Mouse (Mus musculus): Measurements from ENCODE around the gene Gca.
A peak's percentile ranks its signal among the peaks of the same experiment; 100 is the strongest.
"Not testable (repeated sequence)": the region's sequence is repeated elsewhere in the genome, so short reads cannot be mapped to it uniquely, and the experiment has no call there.

The Gca gene

GRCm38 (mm10) chr2:62670301-62670700, 6.2 kb downstream of the Gca start:
- DNase-seq, result no peak

DNA sequence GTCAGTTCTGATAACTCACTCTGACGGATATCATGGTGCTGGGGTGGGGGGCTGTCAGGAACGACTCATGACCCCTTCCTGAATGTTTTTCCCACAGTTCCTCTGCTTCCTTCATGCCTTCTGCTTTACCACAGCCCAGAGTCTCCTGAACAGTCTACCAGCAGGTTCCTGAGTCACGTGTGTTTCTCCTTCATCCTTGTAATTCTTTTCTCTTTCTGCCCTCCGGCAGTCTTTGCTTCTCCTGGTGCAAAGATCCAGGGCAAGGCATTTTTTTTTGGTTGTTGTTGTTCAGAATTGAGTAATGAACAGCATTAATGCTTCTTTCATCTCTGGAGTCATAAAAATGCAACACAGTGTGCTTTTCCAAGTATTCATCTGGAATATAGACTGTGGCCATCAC, 6.7 kb downstream of the Gca start:
- no peak for DNase-seq

DNA sequence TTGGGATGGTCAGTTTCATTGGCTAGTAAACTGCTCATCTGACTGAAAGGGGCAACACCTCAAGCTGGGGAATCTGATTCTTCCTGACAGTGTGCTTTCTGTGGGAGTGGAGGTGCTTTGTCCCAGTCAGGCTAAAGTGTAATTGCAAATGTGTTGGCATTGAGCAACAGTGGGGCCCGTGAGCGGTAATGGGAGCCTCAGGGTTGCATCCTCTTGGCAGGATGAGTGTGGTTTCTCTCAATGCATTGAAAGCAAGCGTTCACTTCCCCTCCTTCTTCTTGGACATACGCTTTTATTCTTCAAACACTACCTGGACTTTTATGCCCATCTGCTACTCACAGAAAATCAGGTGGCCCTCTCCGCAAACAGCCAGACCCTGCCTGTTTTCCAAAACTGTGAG, 8.7 kb downstream of the Gca start:
- no peak for DNase-seq

DNA sequence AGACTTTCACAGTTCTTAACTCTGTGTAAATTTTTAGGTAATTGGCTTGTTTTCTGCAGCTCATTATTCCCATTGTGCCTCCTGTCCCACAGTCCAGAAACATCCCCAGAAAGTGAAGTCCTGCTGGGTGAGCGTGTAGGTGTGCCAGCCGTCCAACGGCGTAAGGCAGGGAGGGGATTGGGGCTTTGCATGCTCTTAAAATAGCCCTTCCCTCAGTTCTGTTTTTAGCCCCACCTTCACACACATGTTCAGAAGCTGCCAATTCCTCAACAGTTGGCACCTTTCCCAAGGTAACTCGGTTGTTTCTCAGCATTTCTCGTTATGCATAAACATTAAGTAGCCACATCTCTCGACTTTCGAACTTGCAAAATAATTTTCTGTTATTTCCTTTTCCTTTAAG, 17.6 kb downstream of the Gca start:
- peak; percentile 13 for DNase-seq

- DNase-seq, result no peak
Observed at GRCm38 (mm10) chr2:62684989-62685595, 21.0 kb downstream of the Gca start.

GRCm38 (mm10) chr2:62685934-62686333, 21.8 kb downstream of the Gca start:
- DNase-seq, result no peak

- no peak for DNase-seq
Observed at GRCm38 (mm10) chr2:62706313-62706712, 42.2 kb downstream of the Gca start.

DNA sequence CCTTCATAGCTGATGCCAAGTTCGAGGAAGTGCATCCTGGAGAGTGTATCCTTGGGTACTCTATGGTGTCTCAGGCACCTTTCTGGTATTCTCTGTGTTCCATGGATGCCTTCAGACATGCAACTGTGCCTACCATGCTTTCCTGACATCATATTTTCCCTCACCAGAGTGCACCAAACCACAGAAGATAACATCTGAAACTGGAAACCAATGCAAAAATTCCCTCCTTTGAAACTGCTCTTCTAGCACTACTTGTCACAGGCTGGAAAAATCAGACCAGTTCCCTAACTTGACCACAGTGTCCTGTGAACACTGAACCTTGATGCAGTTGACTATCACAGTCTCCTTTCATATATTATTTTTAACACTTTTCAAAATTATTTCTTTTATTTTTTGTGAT, 45.5 kb downstream of the Gca start:
- no peak for DNase-seq

DNA sequence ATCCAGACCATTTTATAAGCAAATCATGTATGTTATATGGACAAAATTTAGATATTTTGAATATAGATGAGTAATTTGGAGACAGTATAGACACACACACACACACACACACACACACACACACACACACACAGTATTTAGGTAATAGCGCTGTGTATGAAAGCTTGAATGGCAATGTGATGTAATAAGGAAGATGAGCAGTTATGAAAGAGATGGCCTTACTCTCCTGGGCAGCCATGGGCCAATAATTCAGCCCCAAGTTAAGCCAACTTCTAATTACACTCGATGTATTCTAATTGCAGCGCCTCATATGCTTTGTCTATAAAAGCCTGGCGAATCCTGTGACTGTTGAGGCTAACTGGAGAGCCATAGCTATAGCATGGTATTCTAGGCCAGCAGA, 50.3 kb downstream of the Gca start:
- not testable (repeated sequence) for DNase-seq

- no peak for DNase-seq
Observed at GRCm38 (mm10) chr2:62715260-62715659, 51.2 kb downstream of the Gca start.

GRCm38 (mm10) chr2:62717270-62717669, 53.2 kb downstream of the Gca start:
- DNase-seq, result no peak

DNA sequence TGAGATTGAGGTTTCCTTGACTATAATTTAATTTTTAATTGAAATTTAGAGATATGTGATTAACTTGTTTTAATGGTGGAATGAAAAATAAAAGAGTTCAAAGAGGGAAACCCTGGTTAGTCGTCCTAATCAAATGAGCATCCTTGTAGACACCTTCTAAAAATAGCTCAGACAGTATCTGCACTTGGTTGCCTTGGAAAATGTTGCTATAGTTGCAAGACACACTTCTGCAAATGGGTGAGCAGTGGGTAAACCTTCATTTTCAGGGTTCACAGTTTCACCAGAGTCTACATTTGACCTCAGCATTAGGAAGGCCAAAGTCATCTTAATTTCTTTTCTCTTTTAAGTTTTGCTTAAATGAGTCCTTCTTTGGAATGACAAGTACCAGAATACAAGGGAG, 54.3 kb downstream of the Gca start:
- no peak for DNase-seq

DNA sequence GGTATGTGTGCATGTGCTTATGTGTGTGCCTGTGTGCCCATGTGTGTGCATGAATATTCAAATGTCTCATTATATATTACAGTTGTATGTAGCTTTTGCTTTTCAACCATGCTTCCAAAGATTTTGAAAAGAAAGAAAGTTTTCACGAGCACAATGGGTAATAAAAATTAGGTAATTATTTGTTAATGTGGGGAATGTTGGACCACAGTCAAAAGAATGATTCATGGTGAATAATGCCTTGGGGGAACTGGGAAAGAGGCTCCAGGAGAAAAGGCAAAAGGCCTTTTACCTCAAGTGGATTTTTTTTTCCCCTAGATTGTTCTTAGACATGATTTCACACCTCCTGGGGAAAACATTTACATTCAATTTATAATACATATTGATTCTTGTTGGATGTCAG, 61.9 kb downstream of the Gca start:
- no peak for DNase-seq

DNA sequence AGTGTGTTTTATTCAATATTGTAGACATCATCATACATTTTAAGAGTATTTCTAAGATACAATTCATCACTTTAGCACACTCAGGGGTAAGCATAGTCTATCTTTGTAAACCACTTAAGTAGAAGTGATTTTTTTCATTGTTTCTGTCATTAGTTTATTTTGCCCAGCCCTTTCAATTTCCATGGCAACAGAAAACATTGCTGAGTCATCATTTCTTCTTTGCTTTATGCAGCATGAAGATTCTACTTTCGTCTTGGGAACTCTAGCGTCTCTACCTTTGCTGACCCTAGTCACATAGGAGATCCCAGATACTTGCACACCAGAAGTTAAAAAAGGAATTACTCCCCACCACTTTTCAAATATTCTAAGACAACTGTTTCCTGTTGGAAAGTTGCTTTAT, 63.6 kb downstream of the Gca start:
- DNase-seq, result no peak

DNA sequence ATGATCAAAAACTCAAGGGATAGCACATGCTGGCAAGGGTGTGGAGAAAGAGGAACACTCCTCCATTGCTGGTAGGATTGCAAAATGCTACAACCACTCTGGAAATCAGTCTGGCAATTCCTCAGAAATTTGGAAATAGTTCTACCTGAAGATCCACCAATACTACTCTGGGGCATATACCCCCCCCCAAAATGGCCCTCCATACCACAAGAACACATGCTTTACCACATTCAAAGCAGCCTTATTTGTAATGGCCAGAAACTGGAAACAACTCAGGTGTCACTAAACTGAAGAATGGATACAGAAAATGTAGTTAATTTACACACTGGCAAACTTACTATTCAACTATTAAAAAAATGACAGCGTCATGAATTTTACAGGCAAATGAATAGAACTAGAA, 66.6 kb downstream of the Gca start:
- no peak for DNase-seq

- no peak for DNase-seq
Observed at GRCm38 (mm10) chr2:62743098-62743497, 79.0 kb downstream of the Gca start.

All from right cerebral cortex, postnatal 14 days (tissue).